Mouse (Mus musculus): ENCODE results near the gene Zfp423.

Zfp423 gene

GRCm38 (mm10) chr8:87804327-87804900, 155.0 kb downstream of the Zfp423 start:
- peak; percentile 35 for DNase-seq (ENCODE audit: low spot score)

- no peak for DNase-seq (ENCODE audit: low spot score)
These were observed 156.0 kb downstream of the Zfp423 start for GRCm38 (mm10) chr8:87803437-87803836.

- no peak for DNase-seq (ENCODE audit: low spot score)
These were observed 156.8 kb downstream of the Zfp423 start for GRCm38 (mm10) chr8:87802571-87802970.

GRCm38 (mm10) chr8:87800121-87800520, 159.3 kb downstream of the Zfp423 start:
- DNase-seq (ENCODE audit: low spot score): no peak

- peak; percentile 49 for DNase-seq (ENCODE audit: low spot score)
These were observed 163.2 kb downstream of the Zfp423 start for GRCm38 (mm10) chr8:87796234-87796633.

GRCm38 (mm10) chr8:87794639-87795038, 164.8 kb downstream of the Zfp423 start:
- no peak for DNase-seq (ENCODE audit: low spot score)

- DNase-seq (ENCODE audit: low spot score): no peak
These were observed 168.3 kb downstream of the Zfp423 start for GRCm38 (mm10) chr8:87791103-87791502.

GRCm38 (mm10) chr8:87784641-87785439, 174.6 kb downstream of the Zfp423 start:
- no peak for DNase-seq (ENCODE audit: low spot score)

- peak; percentile 78 for DNase-seq (ENCODE audit: low spot score)
These were observed 175.2 kb downstream of the Zfp423 start for GRCm38 (mm10) chr8:87784227-87784626.

- DNase-seq (ENCODE audit: low spot score): no peak
These were observed 176.2 kb downstream of the Zfp423 start for GRCm38 (mm10) chr8:87783198-87783597.

GRCm38 (mm10) chr8:87777586-87777985, 181.8 kb downstream of the Zfp423 start:
- no peak for DNase-seq (ENCODE audit: low spot score)

GRCm38 (mm10) chr8:87775889-87776288, 183.5 kb downstream of the Zfp423 start:
- no peak for DNase-seq (ENCODE audit: low spot score)

GRCm38 (mm10) chr8:87774966-87775365, 184.4 kb downstream of the Zfp423 start:
- DNase-seq (ENCODE audit: low spot score): no peak

- DNase-seq (ENCODE audit: low spot score): no peak
These were observed 186.4 kb downstream of the Zfp423 start for GRCm38 (mm10) chr8:87772894-87773502.

GRCm38 (mm10) chr8:87767882-87768281, 191.5 kb downstream of the Zfp423 start:
- no peak for DNase-seq (ENCODE audit: low spot score)

- DNase-seq (ENCODE audit: low spot score): no peak
These were observed 194.1 kb downstream of the Zfp423 start for GRCm38 (mm10) chr8:87765276-87765675.

GRCm38 (mm10) chr8:87758750-87759149, 200.6 kb downstream of the Zfp423 start:
- DNase-seq (ENCODE audit: low spot score): peak; percentile 39

- no peak for DNase-seq (ENCODE audit: low spot score)
These were observed 204.5 kb downstream of the Zfp423 start for GRCm38 (mm10) chr8:87754853-87755252.

GRCm38 (mm10) chr8:87753636-87754035, 205.8 kb downstream of the Zfp423 start:
- no peak for DNase-seq (ENCODE audit: low spot score)

GRCm38 (mm10) chr8:87753148-87753547, 206.2 kb downstream of the Zfp423 start:
- DNase-seq (ENCODE audit: low spot score): peak; percentile 55

- peak; percentile 61 for DNase-seq (ENCODE audit: low spot score)
These were observed 206.7 kb downstream of the Zfp423 start for GRCm38 (mm10) chr8:87752710-87753109.

- peak; percentile 47 for DNase-seq (ENCODE audit: low spot score)
These were observed 211.8 kb downstream of the Zfp423 start for GRCm38 (mm10) chr8:87747582-87747981.

GRCm38 (mm10) chr8:87747142-87747541, 212.3 kb downstream of the Zfp423 start:
- peak; percentile 67 for DNase-seq (ENCODE audit: low spot score)

Data from embryo, embryonic 10 days (tissue).